Mouse (Mus musculus) adrenal gland, adult 2 months (tissue): ENCODE results near the gene Hnrnpa1. TPM values are rescaled to one million over a fixed set of nuclear protein-coding genes. Genes with fewer than 3 reads are reported as not detected.
A peak's percentile ranks its signal among the peaks of the same experiment; 100 is the strongest.
"Not testable (repeated sequence)": the region's sequence is repeated elsewhere in the genome, so short reads cannot be mapped to it uniquely, and the experiment has no call there.

Source experiments
- DNase-seq: peaks from one replicate; pipeline ENCODE4 v3.0.0; 2021
- microRNA-seq, 2 experiments: library from miRNA; unstranded; fragments of <30 nt; microRNA quantifications; one replicate each; pipeline ENCODE4 v1.2.0; 2021
- polyA plus RNA-seq: library from polyadenylated mRNA; depleted of rRNA; stranded (reverse); fragments of >200 nt; gene quantifications from 2 replicates; pipeline ENCODE4 v1.2.3, GENCODE M21; 2012; rRNA removed
- total RNA-seq, 2 experiments: library from RNA; stranded (reverse); gene quantifications; 2 replicates each; pipeline ENCODE4 v1.2.3; 2021

The Hnrnpa1 gene
- total and polyA plus RNA-seq, 3 experiments: 8.1 to 208 (median 140) TPM

DNA sequence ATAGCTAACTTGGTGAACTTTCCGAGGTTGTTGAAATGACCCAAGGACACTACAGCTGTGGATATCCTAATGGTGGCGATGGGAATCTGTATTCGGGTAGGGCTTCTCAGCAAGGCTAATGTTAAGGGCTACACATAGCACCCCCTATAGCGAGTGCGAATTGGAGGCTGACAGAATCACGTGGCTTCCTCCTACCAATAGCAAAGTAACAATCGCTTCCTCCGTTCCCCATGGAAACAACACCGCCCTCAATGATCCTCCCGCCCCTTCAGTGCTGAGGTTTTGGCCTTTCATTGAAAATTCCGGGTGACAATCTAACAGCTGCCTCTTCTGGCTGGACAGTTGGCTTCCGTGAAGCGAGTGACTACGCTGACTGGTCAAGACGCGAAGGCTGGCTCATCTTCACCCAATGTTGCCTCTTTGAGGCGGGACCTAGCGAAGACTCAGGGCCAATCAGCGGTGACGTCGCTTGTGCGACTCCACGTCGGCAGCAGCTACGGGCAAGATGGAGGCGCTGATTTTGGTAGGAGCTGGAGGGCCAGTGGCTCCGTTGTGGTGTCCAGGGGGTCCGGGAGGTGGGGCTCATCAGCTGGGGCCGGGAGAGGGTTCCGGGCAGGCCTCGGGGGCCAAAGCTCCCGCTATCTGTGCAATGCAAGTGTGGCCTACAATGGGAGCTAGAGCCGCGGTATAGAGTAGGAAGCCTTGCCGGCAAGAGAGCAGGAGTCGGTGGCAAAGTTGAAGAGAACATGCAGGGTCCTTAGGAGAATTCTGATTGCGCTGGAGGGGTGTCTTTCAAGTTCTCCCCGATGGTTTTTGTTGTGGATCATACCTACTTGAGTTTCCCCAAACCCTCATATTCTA is 32.4 kb downstream of the Hnrnpa1 start, which contains the start of gene Copz1:
Gene Copz1 (plus strand): TSS at position 296 of the 861 bp plus-strand sequence.
- peak; percentile 97 for DNase-seq

DNA sequence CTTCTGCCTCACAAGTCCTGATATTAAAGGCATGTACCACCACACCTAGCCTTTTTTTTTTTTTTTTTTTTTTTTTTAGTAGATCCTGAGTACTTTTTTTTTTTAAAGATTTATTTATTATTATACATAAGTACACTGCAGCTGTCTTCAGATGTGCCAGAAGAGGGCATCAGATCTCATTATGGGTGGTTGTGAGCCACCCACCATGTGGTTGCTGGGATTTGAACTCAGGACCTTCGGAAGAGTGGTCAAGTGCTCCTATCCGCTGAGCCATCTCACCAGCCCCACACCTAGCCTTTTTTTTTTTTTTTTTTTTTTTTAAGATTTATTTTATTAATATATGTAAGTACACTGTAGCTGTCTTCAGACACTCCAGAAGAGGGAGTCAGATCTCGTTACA is 35.7 kb downstream of the Hnrnpa1 start:
- DNase-seq: not testable (repeated sequence)

DNA sequence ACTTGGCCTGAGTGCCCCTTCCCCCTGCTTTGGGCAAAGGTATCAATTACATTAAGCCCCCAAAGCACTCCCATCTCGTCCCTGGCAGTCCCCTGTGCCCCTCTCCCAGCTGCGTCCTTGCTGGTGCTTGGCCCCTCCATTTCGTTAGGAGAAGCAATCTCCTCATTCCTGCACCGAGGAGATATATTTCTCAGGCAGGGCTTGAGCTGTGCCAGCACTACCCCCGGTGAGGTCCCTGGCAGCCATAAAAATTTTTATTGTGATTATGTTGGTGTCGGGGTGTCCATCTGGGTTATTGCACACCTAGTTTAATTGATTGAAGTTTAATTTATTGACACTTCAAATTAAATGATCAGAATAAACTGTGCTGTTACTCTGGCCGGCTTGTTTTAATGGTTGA is 37.7 kb downstream of the Hnrnpa1 start:
- DNase-seq: no peak

DNA sequence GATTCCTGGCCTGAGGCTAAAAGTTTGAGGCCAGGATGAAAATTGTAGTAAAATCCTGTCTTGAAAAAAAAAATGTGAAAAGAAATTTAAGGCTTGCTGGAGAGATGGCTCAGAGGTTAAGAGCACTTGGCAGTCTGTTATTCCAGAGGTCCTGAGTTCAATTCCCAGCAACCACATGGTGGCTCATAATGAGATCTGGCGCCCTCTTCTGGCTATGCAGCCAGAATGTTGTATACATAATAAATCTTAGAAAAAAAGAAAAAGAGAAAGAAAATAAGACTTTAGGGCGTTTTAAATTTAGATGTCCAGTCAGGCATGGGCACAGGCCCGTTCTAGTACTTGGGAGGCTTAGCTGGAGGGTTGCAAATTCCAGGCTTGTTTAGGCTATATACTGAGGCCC is 39.5 kb downstream of the Hnrnpa1 start:
- DNase-seq: no peak

DNA sequence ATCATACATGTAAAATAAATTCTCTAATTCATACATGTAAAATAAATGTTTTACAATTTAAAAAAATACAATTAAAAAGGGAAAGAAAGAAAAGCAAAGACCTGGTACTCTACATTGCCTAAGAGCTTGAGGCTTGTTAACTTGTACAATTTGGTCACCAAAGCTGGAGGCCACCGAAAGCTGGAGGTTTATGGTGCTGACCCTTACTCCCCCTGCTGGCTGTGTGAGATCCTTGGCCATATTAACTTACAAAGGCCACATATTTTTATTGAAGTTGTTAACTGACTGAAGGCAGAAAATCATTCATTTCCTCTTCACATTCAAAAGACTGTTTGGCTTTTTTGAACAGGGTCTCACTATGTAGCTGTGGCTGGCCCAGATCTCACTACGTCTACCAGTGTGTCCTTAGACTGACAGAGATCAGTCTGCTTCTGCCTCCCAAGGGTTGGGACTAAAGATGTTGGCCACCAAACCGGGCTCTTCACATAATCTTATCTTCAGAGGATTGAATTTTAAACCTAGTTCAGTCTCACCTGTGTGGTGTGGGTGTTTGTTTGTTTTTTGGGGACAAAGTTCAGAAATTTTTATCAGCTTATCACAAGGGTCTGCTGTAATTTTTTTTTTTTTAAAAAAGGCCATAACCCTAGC is 40.7 kb downstream of the Hnrnpa1 start:
- no peak for DNase-seq

DNA sequence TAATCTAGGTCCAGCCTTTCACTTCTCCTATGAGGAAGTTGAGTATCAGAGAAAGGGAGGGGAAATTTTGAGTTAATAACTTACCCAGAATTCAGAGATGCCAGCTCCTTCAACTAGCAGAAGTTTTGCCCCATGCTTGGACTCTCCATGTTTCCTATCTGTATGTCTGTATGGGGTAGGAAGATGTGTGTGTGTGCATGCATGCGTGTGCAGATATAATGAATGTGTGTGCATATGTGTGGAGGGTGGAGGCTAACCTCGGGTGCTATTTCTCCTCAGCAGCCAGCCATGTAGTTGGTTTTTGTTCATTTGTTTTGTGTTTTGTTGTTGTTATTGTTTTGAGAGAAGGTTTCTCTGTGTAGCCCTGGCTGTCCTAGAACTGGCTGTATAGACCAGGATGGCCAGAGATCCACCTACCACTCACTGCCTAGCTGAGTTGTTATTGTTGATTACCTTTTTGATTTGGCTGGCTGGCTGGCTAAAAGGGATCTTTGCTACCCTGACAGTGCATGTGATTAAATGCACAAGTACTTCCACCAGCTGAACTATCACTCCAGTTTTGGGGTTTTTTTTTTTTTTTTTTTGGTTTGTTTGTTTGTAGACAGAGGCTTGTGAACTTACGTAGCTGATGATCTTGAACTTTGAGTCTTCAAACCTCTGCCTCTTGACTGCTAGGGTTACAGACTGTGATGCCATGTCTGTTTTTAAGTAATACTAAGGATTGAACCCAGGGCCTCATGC is 41.4 kb downstream of the Hnrnpa1 start:
- DNase-seq: no peak

DNA sequence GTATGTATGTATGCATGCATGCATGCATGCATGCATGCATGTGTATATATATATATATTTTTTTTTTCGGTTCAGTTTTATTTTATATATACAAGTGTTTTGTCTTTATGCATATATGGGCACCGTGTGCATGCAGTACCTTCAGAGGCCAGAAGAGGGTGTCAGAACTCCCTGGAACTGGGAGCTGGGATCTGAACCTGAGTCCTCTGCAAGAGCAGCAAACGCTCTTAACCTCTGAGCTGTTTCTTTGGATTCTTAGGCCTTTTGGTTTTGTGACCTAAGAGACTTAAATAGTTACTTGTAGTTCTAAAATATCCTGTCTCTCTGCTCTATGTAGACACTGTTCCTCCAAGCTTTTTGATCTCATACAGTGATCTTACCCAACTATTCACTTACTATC is 43.8 kb downstream of the Hnrnpa1 start:
- DNase-seq: peak; percentile 64

DNA sequence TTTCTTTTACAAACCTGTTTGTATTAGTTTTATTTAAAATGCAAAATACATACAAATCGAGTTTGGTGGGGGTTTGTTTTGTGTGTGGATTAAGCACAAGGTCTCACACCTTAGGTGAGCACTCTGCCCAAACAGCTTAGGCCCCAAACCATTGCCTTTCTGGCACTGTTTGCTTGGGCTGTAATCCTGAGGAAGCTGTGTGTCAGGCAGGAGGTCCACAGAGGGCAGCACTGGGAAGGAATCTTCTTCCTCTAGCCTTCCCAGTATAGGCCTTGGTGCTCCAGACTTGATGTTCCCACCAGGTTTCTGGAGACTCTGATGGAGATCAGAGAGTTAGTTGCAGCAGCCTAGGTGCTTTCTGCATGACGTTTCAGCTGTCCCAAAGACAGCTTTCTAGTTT is 44.4 kb downstream of the Hnrnpa1 start:
- peak; percentile 56 for DNase-seq

DNA sequence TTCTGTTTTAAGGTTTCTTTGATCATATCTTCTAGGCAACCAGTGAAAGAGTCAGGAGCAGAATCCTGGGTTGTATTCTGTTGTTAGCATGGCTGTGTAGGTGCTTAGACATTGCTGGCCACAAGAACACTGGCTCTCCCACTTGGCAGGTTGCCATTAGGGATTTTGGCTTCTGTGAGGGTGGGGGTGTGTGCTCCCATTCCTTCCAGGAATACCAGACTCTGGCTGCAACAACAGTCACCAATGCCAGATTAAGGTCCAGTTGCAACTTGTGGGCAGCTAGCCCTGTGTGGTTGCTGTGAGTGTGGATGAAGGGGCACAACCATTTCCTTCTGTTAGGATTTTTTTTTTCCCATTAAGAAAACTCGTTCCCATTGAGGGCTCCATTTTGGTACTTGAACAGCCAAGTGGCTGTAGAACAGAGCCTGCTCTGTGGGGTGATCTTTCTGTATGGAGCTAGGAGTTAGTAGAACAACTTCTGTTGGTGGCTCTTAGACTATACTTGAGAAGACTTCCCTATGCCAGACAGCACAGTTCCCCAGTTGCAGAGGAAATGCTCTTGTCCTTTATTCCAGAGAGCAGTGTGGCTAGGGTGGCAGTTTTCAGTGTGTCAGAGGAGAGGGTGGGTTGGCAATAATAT is 45.7 kb downstream of the Hnrnpa1 start:
- DNase-seq: no peak

DNA sequence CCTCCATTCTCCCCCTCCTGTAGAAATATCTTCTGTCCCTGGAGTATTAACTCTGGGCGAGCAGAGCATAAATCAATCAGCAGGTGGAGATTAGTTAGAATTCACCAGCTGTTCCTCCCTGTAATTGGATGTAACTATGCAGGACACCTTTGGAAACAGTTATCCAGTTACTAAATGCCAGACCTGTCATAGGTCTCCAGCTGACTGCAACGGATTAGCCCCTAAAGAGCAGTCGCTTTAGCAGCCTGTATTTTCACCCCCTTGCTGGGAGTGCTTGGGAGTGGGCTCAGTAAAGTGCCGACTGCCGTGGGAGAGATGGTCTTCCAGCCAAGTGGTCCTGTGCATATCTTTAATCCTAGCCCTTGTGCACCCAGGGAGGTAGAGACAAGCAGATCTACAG is 49.4 kb downstream of the Hnrnpa1 start:
- no peak for DNase-seq

DNA sequence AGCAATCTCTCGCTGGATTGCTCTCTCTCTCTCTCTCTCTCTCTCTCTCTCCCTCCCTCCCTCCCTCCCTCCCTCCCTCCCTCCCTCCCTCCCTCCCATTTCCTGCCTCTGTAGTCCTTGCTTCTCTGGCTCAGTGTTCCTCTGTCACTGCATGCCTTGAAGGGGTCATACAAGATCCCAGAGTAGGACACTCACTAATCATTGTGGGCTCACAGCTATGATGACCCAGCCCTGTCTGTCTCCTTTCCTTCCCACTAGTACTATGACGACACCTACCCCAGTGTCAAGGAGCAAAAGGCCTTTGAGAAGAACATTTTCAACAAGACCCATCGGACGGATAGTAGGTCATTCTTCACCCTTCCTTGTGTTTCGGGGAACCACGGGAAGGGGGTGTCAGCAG is 50.2 kb downstream of the Hnrnpa1 start:
- no peak for DNase-seq

DNA sequence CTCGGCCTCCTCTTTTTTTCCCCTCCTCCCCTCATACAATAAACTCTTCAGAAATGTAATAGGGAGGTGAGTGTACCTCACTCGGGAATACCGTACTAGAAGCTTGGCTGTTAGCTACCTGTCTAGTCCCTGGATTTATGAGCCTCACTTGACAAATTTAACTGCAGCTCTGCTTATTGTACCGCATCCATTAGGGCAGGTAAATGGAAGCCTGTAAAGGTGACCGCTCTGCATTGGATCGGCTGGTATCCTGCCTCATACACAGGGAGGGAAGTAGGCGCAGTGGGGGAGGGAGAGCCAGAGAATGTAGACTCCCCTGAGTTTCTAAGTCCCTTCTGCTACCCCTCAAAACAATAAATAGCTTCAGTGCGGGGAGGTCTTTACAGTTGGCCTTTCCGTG is 50.6 kb downstream of the Hnrnpa1 start:
- DNase-seq: no peak

DNA sequence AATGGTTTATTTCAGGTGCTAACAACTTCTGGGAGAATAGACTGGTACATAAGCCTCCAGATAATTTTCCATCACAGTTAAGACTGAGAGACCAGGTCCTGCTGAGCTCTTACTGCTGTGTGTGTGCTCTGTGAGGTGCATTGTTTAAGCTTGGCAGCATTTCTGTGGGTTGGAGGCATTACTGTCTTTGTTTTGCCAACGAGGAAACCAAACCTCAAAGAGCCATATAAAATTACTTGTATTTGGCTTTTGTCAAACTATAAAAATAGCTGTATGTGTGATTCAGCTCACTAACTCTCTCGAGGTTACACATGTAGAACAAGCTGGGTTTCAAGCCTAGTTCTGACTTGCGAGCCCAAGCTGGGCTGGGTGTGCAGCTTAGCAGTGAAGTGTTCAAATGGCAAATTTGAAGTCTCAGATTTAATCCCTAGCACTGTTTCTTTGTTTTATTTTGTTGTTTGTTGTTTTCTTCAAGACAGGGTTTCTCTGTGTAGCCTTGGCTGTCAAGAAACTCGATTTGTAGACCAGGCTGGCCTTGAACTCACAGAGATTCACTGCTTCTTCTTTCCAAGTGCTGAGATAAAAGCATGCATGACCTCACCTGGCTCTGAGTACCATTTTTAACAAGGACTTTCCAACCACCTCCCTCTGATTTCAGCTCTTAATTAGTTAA is 52.6 kb downstream of the Hnrnpa1 start:
- DNase-seq: peak; percentile 67

DNA sequence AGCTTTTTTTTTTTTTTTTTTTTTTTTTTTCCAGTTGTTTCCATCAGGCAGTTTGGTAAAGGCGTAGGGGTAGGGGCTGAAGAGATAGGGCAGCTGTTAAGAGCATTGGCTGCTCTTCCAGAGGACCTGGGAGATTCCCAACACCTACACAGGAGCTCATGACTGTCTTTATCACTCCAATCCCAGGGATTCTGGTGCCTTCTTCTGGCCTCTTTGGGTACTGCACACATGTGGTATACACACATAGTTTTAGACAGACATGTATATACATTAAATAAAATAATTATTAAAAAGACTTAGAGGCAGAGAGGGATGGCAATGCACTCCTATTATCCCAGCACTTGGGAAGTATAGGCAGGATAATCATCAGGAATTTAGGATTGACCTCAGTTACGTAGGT is 53.1 kb downstream of the Hnrnpa1 start:
- no peak for DNase-seq

DNA sequence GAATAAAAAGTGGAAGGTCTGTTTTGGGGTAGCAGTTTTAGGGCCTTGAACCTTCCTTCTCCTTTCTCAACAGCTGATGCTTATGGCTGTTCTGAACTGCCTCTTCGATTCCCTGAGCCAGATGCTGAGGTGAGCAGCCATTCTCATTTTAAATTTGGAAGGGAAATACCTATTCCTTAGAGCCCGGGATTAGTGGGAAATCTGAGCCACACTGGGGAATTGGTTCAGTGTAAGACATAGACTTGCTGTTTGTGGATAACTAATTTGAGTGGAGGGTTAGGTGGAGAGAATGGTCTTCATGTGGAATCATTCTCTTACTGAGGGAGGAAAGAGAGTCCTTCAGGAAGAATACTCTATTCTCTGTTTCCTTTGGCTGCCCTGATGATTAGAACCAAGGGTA is 54.4 kb downstream of the Hnrnpa1 start:
- no peak for DNase-seq

DNA sequence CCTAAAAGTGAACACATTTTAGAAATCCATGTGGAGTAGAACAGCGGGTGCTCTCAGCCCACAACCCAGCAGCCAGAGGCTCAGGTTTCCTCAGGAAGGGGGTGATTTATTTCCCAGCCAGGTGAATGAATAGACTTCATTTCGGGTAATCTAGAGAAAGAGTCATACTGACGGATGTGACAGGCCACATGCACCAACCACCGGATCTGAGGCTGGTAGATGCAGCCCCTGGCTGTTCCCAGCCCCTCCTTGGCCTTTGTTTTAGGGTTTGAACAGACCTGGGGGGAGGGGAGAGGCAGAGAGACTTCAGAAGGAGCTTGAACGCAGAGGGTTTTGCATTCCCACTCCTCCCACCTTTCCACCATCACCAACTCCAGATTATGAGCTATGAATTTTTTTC is 55.6 kb downstream of the Hnrnpa1 start:
- DNase-seq: no peak

Small RNAs within 50 kb of the gene (microRNA-seq; reads per million reads assigned to microRNA genes)
- gene Mir148b: 56.0 to 114 reads per million in 2 experiments

Other genes with a start within 250 kb of the Hnrnpa1 start
- 10 to 100 TPM; 30.6 to 40.1 TPM for gene Hoxc8, start 249.8 kb upstream of the Hnrnpa1 start, total RNA-seq
- 13.4 and 17.9 TPM in 2 replicates for gene Hoxc8, start 249.8 kb upstream of the Hnrnpa1 start, polyA plus RNA-seq
- 10 to 100 TPM; 52.2 to 60.3 TPM for gene Hoxc6, start 242.2 kb upstream of the Hnrnpa1 start, total RNA-seq
- gene Hoxc6, start 242.2 kb upstream of the Hnrnpa1 start, polyA plus RNA-seq: 41.6 and 58.1 TPM in 2 replicates
- 10 to 100 TPM in 1 of 2 experiments, 1 to 10 TPM in 1; 5.1 to 12.4 TPM for gene Hoxc4, start 221.5 kb upstream of the Hnrnpa1 start, total RNA-seq
- 8.8 and 9.6 TPM in 2 replicates for gene Hoxc4, start 221.5 kb upstream of the Hnrnpa1 start, polyA plus RNA-seq
- gene Smug1, start 73.3 kb upstream of the Hnrnpa1 start, total RNA-seq: 10 to 100 TPM; 11.0 to 16.7 TPM
- 16.6 and 17.1 TPM in 2 replicates for gene Smug1, start 73.3 kb upstream of the Hnrnpa1 start, polyA plus RNA-seq
- 10 to 100 TPM; 76.3 to 80.2 TPM for gene Cbx5, start 616 bp upstream of the Hnrnpa1 start, total RNA-seq
- 4.4 and 4.7 TPM in 2 replicates for gene Cbx5, start 616 bp upstream of the Hnrnpa1 start, polyA plus RNA-seq
- gene Nfe2, start 18.0 kb downstream of the Hnrnpa1 start, total RNA-seq: under 1 TPM; 0.21 to 0.95 TPM
- 0.38 and 0.83 TPM in 2 replicates for gene Nfe2, start 18.0 kb downstream of the Hnrnpa1 start, polyA plus RNA-seq
- gene Copz1, start 32.3 kb downstream of the Hnrnpa1 start, total RNA-seq: 100 to 1,000 TPM; 146 to 152 TPM
- gene Copz1, start 32.3 kb downstream of the Hnrnpa1 start, polyA plus RNA-seq: 51.3 and 59.7 TPM in 2 replicates
- gene Gpr84, start 70.2 kb downstream of the Hnrnpa1 start, total RNA-seq: not detected
- gene Gpr84, start 70.2 kb downstream of the Hnrnpa1 start, polyA plus RNA-seq: 0.09 and 0.15 TPM in 2 replicates
- gene Zfp385a, start 99.7 kb downstream of the Hnrnpa1 start, total RNA-seq: 10 to 100 TPM; 10.1 to 18.3 TPM
- 16.7 and 17.1 TPM in 2 replicates for gene Zfp385a, start 99.7 kb downstream of the Hnrnpa1 start, polyA plus RNA-seq
- 10 to 100 TPM; 28.4 to 36.0 TPM for gene Itga5, start 126.3 kb downstream of the Hnrnpa1 start, total RNA-seq
- 28.5 and 33.7 TPM in 2 replicates for gene Itga5, start 126.3 kb downstream of the Hnrnpa1 start, polyA plus RNA-seq
- gene Gtsf1, start 190.0 kb downstream of the Hnrnpa1 start, total RNA-seq: not detected
- gene Gtsf1, start 190.0 kb downstream of the Hnrnpa1 start, polyA plus RNA-seq: not detected in 2 replicates
- not detected for gene Gtsf2, start 208.0 kb downstream of the Hnrnpa1 start, total RNA-seq
- not detected in 2 replicates for gene Gtsf2, start 208.0 kb downstream of the Hnrnpa1 start, polyA plus RNA-seq
- gene Nckap1l, start 213.4 kb downstream of the Hnrnpa1 start, total RNA-seq: 1 to 10 TPM; 4.7 to 6.5 TPM
- 2.6 and 3.5 TPM in 2 replicates for gene Nckap1l, start 213.4 kb downstream of the Hnrnpa1 start, polyA plus RNA-seq